Mouse (Mus musculus) heart, embryonic 16.5 days (tissue): ENCODE results near the gene Ryr1. TPM values are rescaled to one million over a fixed set of nuclear protein-coding genes. Genes with fewer than 3 reads are reported as not detected.

Source experiments
- ATAC-seq: fragments of 200-750 bp; cut with Nextera tagmentation; replicated peaks from 2 replicates; pipeline ENCODE4 v1.8.0; 2017; ENCODE audit warnings: moderate number of reproducible peaks; ENCODE audit not compliant: insufficient read depth, low FRiP score; ENCODE audit errors: extremely low read depth
- H3K27ac ChIP-seq: fragments of 300-500 bp; sonication (generic); 2 replicates; pipeline ENCODE4 v1.5.1; 2014; ENCODE audit warnings: mild to moderate bottlenecking, low read length, control low read depth, moderate library complexity
- H3K27me3 ChIP-seq: fragments of 300-500 bp; sonication (generic); 2 replicates; pipeline ENCODE4 v1.6.1; 2014; ENCODE audit warnings: low read length, mixed read lengths; ENCODE audit not compliant: control insufficient read depth, insufficient read depth
- H3K36me3 ChIP-seq: fragments of 300-500 bp; sonication (generic); 2 replicates; pipeline ENCODE4 v1.6.1; 2014; ENCODE audit not compliant: control insufficient read depth, insufficient read depth
- H3K4me1 ChIP-seq: fragments of 300-500 bp; sonication (generic); 2 replicates; pipeline ENCODE4 v1.6.1; 2014; ENCODE audit warnings: low read length, mixed read lengths; ENCODE audit not compliant: control insufficient read depth, insufficient read depth
- H3K4me2 ChIP-seq: fragments of 300-500 bp; sonication (generic); 2 replicates; pipeline ENCODE4 v1.6.1; 2014; ENCODE audit warnings: low read depth, mild to moderate bottlenecking, control low read depth, low read length
- H3K4me3 ChIP-seq: fragments of 300-500 bp; sonication (generic); 2 replicates; pipeline ENCODE4 v1.5.1; 2014; ENCODE audit warnings: mild to moderate bottlenecking, control low read depth, low read length
- H3K9ac ChIP-seq: fragments of 300-500 bp; sonication (generic); 2 replicates; pipeline ENCODE4 v1.6.1; 2014; ENCODE audit warnings: low read length, control low read depth
- H3K9me3 ChIP-seq: fragments of 300-500 bp; sonication (generic); replicated peaks from 2 replicates; pipeline ENCODE4 v1.6.1; 2016; ENCODE audit warnings: low read length; ENCODE audit not compliant: control insufficient read depth
- WGBS: fragments of 180-500 bp; shearing (Covaris S2); extraction: QIAGEN DNeasy Blood & Tissue Kit; methylation state at CpG from one replicate; pipeline ENCODE4 v1.1.7; 2014; 5-methylcytosine and 5-hydroxymethylcytosine counted together
- polyA plus RNA-seq: library from polyadenylated mRNA; unstranded; fragments of >200 nt; fragmentation: Nextera tagmentation; extraction: Ambion mirVana; gene quantifications from 2 replicates; pipeline ENCODE4 v1.2.1, GENCODE M21; 2015

The Ryr1 gene
- polyA plus RNA-seq, 1 experiment from 2014 or later: 0.22 TPM

DNA sequence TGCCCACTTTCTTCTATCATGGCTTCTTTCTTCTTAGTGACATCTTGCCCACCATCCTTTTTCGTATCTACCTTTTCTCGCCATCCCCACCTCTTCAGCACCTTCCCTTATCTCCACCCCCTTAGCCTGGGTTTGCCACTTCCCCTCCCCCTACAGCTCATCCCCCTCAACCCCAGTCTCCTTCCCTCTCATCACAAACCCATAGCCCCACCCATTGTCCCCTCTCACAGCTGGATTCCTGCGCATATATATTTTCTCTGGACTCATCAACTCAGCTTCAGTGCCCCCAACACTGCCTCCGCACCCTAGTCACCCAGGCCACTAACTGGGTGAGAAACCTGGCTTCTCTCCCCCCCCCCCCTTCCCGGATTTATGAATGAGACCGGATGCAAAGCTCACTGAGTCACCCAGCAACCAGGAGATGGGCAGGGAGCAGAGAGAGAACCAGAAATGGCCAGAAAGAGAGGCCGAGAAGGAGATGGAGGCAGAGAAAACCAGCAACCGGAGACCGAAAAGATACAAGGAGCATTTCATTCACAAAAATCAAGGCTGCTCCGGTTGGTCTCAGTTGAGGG is 43.2 kb upstream of the Ryr1 start:
- 0 out of 2 replicates have a peak, but pooled peaks cover 3% of the 10 kb centered on the region for H3K36me3 ChIP-seq
- H3K9me3 ChIP-seq: no peaks in the 10 kb centered on the region
- no peak for ATAC-seq
- 7% methylated on average over 10 of the region's 10 CpGs for WGBS
- peaks cover 20% of the 10 kb centered on the region for H3K4me1 ChIP-seq
- H3K27me3 ChIP-seq: peaks cover 30% of the 10 kb centered on the region
- peak overlapping the region; percentile 58 for H3K4me3 ChIP-seq
- no peak overlapping the region for H3K27ac ChIP-seq
- H3K9ac ChIP-seq: peak overlapping the region; percentile 72; the same call in 1 of the 2 replicates
- H3K4me2 ChIP-seq: peak overlapping the region; percentile 86

DNA sequence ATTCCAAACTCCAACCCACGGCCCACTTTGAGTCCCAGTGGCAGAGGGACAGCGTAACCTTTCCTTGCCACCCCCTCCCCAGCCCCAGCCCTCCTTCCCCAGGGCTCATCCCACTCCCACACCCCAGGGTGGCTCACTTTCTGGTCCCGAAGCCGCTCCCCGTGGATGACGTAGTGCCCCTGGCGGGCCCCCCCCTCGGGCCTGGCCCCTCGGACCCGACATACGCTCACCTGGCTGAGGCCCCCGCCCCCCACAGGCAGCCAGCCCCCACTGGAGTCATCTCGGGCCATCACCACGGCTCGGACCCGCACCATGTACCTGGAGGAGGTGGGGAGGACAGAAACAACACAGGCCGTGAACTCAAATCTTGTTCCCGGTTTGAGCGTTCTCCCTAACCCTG is 42.7 kb upstream of the Ryr1 start:
- no peak overlapping the region for H3K4me3 ChIP-seq
- WGBS: 24% methylated on average over 18 of the region's 19 CpGs
- ATAC-seq: no peak

DNA sequence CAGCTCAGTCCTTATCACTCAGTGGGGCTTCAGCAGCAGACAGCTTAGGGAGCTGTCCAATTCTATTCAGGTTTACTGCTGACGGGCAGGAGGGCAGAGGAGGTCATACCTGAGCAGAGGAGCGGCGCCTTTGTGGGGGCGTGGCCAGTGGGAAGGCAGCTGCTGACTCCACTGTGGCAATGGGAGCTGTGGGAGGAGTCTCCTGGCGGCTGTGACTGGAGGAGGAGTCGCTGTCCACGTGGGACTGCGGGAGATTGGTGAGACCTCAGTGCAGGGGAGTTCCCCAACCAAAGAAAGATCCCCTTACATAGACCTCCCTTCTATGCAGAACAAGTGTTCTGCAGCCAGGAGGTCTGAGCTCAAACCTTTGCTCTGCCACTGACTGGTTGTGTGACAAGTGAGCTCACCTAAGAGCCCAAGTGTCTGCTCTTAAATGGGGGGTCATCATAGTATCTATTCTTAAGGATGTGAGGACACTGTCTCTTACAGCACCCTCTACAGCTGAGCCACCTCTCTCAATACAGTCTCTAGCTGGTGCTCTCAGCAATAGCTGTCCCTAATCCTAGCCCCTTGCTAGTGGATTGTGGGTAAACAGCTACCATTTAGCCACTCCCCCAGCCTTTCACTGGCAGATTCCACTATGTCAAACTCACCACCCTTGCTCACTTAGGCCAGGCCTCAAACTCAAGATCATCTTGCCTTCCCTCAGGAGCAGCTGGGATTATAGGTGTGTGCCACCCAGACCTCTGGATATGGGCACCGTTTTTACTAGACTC is 38.0 kb upstream of the Ryr1 start:
- H3K9ac ChIP-seq: no peak overlapping the region
- H3K27ac ChIP-seq: no peak overlapping the region
- no peak overlapping the region for H3K4me2 ChIP-seq
- H3K27me3 ChIP-seq: peaks cover 21% of the 10 kb centered on the region
- ATAC-seq: no peak
- no peaks in the 10 kb centered on the region for H3K4me1 ChIP-seq
- H3K4me3 ChIP-seq: no peak overlapping the region
- 13% methylated on average over 9 of the region's 9 CpGs for WGBS
- no peaks in the 10 kb centered on the region for H3K9me3 ChIP-seq
- H3K36me3 ChIP-seq: no peaks in the 10 kb centered on the region

More for the DNA sequence above, 42.7 kb upstream of the Ryr1 start:
- no peak overlapping the region for H3K9ac ChIP-seq
- no peak overlapping the region for H3K27ac ChIP-seq
- H3K36me3 ChIP-seq: no peaks in the 10 kb centered on the region
- no peak overlapping the region for H3K4me2 ChIP-seq
- H3K9me3 ChIP-seq: no peaks in the 10 kb centered on the region
- H3K27me3 ChIP-seq: peaks cover 25% of the 10 kb centered on the region
- peaks cover 20% of the 10 kb centered on the region for H3K4me1 ChIP-seq

DNA sequence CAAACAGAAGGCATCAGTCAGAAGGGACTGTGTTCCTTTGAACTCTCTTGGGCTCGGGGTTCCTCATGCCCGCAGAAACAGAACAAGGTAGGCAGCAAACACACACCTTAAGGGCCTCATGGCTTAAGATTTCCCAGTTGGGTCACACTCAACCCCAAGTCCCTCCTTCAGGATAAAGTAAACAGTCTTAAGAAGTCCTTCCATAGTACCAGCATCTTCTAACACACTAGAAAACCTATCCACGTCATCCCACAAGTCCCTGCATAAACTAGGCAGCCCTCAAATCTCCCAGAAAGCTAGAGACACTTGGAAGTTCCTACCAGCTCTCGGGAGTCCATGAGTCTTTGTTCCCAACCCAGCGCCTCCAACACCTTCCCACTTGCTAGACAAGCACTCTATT is 37.3 kb upstream of the Ryr1 start:
- Histone ChIP-seq H3K9me3 (no peaks in the 10 kb centered on the region), H3K9ac (no peak overlapping the region), H3K27me3 (peaks cover 21% of the 10 kb centered on the region), H3K27ac (no peak overlapping the region), H3K36me3 (no peaks in the 10 kb centered on the region), H3K4me3 (no peak overlapping the region), H3K4me1 (no peaks in the 10 kb centered on the region), H3K4me2 (no peak overlapping the region)
- WGBS: 64% methylated on average over 5 of the region's 5 CpGs
- ATAC-seq: no peak

DNA sequence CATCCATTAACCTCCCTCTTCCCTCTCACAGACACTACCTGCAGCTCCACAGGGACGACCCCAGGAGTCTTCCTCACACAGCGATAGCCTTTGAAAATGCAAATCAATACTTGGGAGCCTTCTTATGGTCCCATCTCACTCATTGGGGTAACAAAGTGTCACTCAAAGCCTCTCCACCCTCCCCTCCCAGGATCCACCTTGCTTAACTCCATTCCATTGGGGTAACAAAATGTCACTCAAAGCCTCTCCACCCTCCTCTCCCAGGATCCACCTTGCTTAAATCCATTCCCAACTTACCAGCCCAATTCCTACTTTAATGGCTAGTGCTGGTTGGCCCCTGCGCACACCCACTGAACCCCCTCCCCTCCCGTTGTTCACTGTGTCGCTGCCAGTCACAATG is 33.3 kb upstream of the Ryr1 start:
- Histone ChIP-seq H3K4me3 (no peak overlapping the region), H3K4me1 (peaks cover 10% of the 10 kb centered on the region), H3K27me3 (peaks cover 21% of the 10 kb centered on the region), H3K9ac (no peak overlapping the region), H3K4me2 (no peak overlapping the region), H3K27ac (no peak overlapping the region), H3K36me3 (peaks cover 5% of the 10 kb centered on the region), H3K9me3 (0 out of 2 replicates have a peak, but pooled peaks cover 2% of the 10 kb centered on the region)
- ATAC-seq: no peak
- WGBS: 8% methylated on average over 5 of the region's 5 CpGs

DNA sequence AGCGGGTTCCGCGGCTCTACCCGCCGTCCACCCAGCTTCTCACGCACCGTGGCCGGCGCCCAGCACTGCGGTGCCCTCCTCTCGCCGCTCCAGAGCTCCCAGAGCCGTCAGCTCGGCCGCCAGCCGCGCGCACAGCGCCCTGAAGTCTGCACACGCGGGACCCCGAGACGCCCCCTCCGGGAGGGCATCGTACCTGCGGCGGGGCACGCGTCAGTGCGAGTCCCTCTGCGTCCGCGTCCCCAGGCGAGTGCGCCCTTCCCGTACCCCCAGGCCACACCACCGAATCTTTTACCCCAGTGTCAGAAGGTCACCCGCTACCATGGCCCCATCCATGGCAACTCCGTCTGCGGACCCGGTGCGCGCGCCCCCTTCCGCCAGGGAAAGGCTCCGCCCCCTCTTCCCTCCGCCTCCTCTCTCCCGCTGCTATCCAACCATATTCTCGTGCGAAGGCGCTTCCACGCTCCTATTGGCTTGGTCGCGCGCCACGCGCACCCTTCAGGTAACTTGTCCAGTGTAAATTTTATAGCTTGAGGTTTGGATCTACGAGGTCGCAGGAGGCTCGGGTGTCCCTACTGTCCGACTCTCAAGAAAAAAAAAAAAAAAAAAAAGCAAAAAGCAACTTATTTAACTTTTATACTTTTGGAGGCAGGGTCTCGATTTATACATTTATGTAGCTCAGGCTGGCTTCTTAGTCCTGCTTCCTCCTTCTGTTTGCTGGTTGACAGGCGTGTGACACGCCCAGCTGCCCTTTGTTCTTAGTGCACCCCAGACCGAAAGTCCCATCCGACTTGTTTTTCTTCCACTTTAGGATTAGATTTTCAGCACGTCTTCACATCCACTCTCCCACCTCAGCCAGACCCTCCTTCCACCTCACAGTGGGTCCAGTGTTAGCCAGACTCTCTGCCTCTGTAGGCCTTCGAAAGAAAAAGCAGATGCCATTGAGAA is 31.1 kb upstream of the Ryr1 start, which contains the start of gene Fam98c:
TSS of gene Fam98c (minus strand) at position 397 of the 945 bp plus-strand sequence.
- peak within 1 kb of the TSS; percentile 96 for H3K4me2 ChIP-seq
- H3K9ac ChIP-seq: peak within 1 kb of the TSS; percentile 89
- ATAC-seq: peak; percentile 86
- H3K27ac ChIP-seq: peak within 1 kb of the TSS; percentile 86
- peak within 1 kb of the TSS; percentile 93 for H3K4me3 ChIP-seq
- H3K9me3 ChIP-seq: 0 out of 2 replicates have a peak, but pooled peaks cover 2% of the 10 kb centered on the region
- 3% methylated on average over 68 of the region's 68 CpGs for WGBS
- peaks cover 5% of the 10 kb centered on the region for H3K36me3 ChIP-seq
- peaks cover 10% of the 10 kb centered on the region for H3K4me1 ChIP-seq
- H3K27me3 ChIP-seq: peaks cover 21% of the 10 kb centered on the region

DNA sequence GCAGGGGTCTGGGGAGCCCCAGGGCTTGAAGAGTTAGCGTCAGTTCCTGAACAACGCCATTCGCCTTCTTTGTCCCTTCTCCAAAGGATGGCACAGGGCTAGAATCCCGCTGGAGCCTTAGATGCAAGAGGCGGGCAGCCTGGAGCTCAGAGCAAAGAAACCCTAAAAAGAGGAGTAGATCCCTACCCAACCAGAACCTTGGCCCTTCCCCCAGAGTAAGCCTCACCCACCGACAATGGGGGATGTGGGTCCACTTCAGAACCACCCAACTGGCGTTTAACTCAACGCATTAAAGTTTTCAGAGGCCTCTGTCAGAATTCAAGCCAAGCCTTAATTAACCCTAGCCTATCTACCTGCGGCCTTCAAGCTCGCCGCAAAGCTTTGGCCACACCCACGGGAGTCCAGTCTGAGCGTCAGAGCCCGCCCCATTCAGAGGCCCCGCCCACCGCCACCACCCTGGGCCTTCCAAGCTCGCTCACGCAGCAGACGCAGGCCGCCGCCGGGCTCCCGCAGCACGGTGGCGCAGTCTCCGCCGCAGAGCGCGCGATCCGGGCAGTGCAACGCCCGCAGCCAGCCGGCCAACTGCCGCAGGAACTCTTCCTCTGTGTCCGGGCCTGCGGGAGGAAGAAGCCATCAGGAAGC is 30.3 kb upstream of the Ryr1 start:
- Histone ChIP-seq H3K4me3 (peak overlapping the region; percentile 93), H3K9ac (peak overlapping the region; percentile 89), H3K27me3 (peaks cover 21% of the 10 kb centered on the region), H3K4me2 (peak overlapping the region; percentile 96), H3K4me1 (peaks cover 10% of the 10 kb centered on the region), H3K9me3 (0 out of 2 replicates have a peak, but pooled peaks cover 2% of the 10 kb centered on the region), H3K36me3 (peaks cover 5% of the 10 kb centered on the region), H3K27ac (peak overlapping the region; percentile 86)
- WGBS: 10% methylated on average over 37 of the region's 37 CpGs
- peak; percentile 89 for ATAC-seq

DNA sequence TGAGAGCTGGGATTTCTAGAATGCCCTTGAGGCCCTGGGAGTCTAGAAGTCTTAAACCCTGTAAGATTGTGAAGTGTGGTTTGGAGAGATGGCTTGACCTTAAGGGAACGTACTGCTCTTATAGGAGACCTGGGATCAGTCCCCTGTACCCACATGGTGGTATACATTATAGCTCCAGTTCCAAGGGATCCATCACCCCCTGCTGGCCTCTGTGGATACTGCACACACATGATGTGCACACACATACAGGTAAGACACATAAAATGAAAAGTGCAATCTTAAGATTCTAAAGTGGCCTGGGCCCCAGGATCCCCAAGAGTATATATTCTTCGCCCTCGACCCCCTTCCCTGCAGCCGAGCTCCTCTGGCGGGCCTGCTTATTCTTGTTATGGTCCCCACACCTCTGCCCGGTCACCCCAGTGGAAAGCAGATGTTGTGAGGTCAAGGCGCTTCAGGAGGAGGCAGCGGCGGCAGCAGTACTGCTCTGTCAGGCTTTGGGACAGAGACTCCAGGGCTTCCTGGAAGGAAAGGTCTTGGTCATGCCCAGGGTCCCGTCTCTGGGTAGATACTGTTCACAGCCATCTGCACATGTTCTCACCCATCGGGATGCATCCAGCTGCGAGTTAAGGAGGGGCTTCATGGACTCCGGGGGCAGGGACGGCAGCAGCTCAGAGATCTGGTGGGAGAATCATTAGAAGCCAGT is 29.2 kb upstream of the Ryr1 start:
- H3K9ac ChIP-seq: no peak overlapping the region
- no peak for ATAC-seq
- no peak overlapping the region for H3K4me3 ChIP-seq
- peaks cover 16% of the 10 kb centered on the region for H3K27me3 ChIP-seq
- no peak overlapping the region for H3K4me2 ChIP-seq
- 0 out of 2 replicates have a peak, but pooled peaks cover 2% of the 10 kb centered on the region for H3K9me3 ChIP-seq
- no peak overlapping the region for H3K27ac ChIP-seq
- H3K4me1 ChIP-seq: peaks cover 10% of the 10 kb centered on the region
- WGBS: 91% methylated on average over 14 of the region's 14 CpGs
- peaks cover 5% of the 10 kb centered on the region for H3K36me3 ChIP-seq
